Mouse (Mus musculus): ENCODE measurements around the gene Ttc23. TPM values are rescaled to one million over a fixed set of nuclear protein-coding genes. Genes with fewer than 3 reads are reported as not detected.

The Ttc23 gene
- total and polyA plus RNA-seq, 3 experiments: 0.42 to 4.8 TPM; not detected in 1

- no peak for TF ChIP-seq POLR2AphosphoS2 (IDR thresholded peaks at IDR 0.05; ENCODE audit: low read length)
- TF ChIP-seq ZKSCAN1 (IDR thresholded peaks at IDR 0.05; ENCODE audit: low read depth, low read length): no peak
- TF ChIP-seq ZMIZ1 (IDR thresholded peaks at IDR 0.05; ENCODE audit: low read depth, low read length): no peak
- no peak for TF ChIP-seq MYC (IDR thresholded peaks at IDR 0.05; ENCODE audit: low read depth, low read length)
- no peak for TF ChIP-seq SMC3 (IDR thresholded peaks at IDR 0.05; ENCODE audit: low read depth, low read length)
- TF ChIP-seq TBP (IDR thresholded peaks at IDR 0.05; ENCODE audit: low read depth, low read length): no peak
- TF ChIP-seq CHD1 (IDR thresholded peaks at IDR 0.05; ENCODE audit: low read depth, low read length): no peak
- TF ChIP-seq CHD2 (IDR thresholded peaks at IDR 0.05; ENCODE audit: low read length): no peak
- TF ChIP-seq ZNF384 (IDR thresholded peaks at IDR 0.05; ENCODE audit: low read depth, low read length): no peak
- TF ChIP-seq BHLHE40 (IDR thresholded peaks at IDR 0.05; ENCODE audit: borderline replicate concordance, low read depth, low read length): no peak
- TF ChIP-seq RCOR1 (IDR thresholded peaks at IDR 0.05; ENCODE audit: low read depth, low read length): no peak
- Histone ChIP-seq H3K27me3 (ENCODE audit: control insufficient read depth in 1 of 2, insufficient read depth in 2 of 2, low read length in 2 of 2) (no peaks in the 10 kb centered on the region), H3K36me3 (ENCODE audit: control insufficient read depth in 1 of 2, insufficient read depth in 2 of 2, low read length in 2 of 2) (no peaks in the 10 kb centered on the region), H3K4me3 (ENCODE audit: control insufficient read depth in 1 of 2, insufficient read depth in 1 of 2, low read depth in 2 of 2, low read length in 2 of 2) (no peak overlapping the region), H3K4me1 (ENCODE audit: control insufficient read depth in 1 of 2, insufficient read depth in 2 of 2, low read length in 2 of 2) (no peaks in the 10 kb centered on the region), H3K79me2 (ENCODE audit: control insufficient read depth, insufficient read depth, low read length, poor library complexity) (no peaks in the 10 kb centered on the region), H3K27ac (ENCODE audit: control insufficient read depth, low read depth, low read length) (no peak overlapping the region), H3K9ac (ENCODE audit: control insufficient read depth, low read depth, low read length, poor library complexity, severe bottlenecking) (no peak overlapping the region), H3K9me3 (replicated peaks; ENCODE audit: insufficient read depth, low read length) (no peaks in the 10 kb centered on the region)
- DNase-seq (ENCODE audit: low read depth, low spot score): no peak
These were observed 81.6 kb downstream of the Ttc23 start for GRCm38 (mm10) chr7:67728809-67729208.

- TF ChIP-seq KAT2A (conservative IDR thresholded peaks at IDR 0.05; ENCODE audit: low read depth, low read length): no peak
- no peak for TF ChIP-seq USF2 (IDR thresholded peaks at IDR 0.05; ENCODE audit: borderline replicate concordance in 1 of 2, insufficient read depth in 1 of 2, low read depth in 1 of 2, low read length in 2 of 2)
- Histone ChIP-seq H3K27me3 (ENCODE audit: control insufficient read depth in 1 of 2, insufficient read depth in 2 of 2, low read length in 2 of 2) (no peaks in the 10 kb centered on the region), H3K36me3 (ENCODE audit: control insufficient read depth in 1 of 2, insufficient read depth in 2 of 2, low read length in 2 of 2) (no peaks in the 10 kb centered on the region), H3K27ac (ENCODE audit: control insufficient read depth, low read depth, low read length) (no peak overlapping the region), H3K79me2 (ENCODE audit: control insufficient read depth, insufficient read depth, low read length, poor library complexity) (no peaks in the 10 kb centered on the region), H3K4me1 (ENCODE audit: control insufficient read depth in 1 of 2, insufficient read depth in 2 of 2, low read length in 2 of 2) (no peaks in the 10 kb centered on the region), H3K9me3 (replicated peaks; ENCODE audit: insufficient read depth, low read length) (no peaks in the 10 kb centered on the region), H3K9ac (ENCODE audit: control insufficient read depth, low read depth, low read length, poor library complexity, severe bottlenecking) (no peak overlapping the region), H3K4me3 (ENCODE audit: control insufficient read depth in 1 of 2, insufficient read depth in 1 of 2, low read depth in 2 of 2, low read length in 2 of 2) (no peak overlapping the region)
- no peak for DNase-seq (ENCODE audit: low read depth, low spot score)
These were observed 83.4 kb downstream of the Ttc23 start for GRCm38 (mm10) chr7:67730431-67731110.

GRCm38 (mm10) chr7:67732276-67732675, 85.1 kb downstream of the Ttc23 start:
- no peaks in the 10 kb centered on the region for H3K4me1 ChIP-seq (ENCODE audit: control insufficient read depth in 1 of 2, insufficient read depth in 2 of 2, low read length in 2 of 2)
- no peak overlapping the region for H3K9ac ChIP-seq (ENCODE audit: control insufficient read depth, low read depth, low read length, poor library complexity, severe bottlenecking)
- H3K27ac ChIP-seq (ENCODE audit: control insufficient read depth, low read depth, low read length): no peak overlapping the region
- no peak for DNase-seq (ENCODE audit: low read depth, low spot score)
- H3K79me2 ChIP-seq (ENCODE audit: control insufficient read depth, insufficient read depth, low read length, poor library complexity): no peaks in the 10 kb centered on the region
- TF ChIP-seq MYC (IDR thresholded peaks at IDR 0.05; ENCODE audit: low read depth, low read length): no peak
- no peak for TF ChIP-seq EP300 (IDR thresholded peaks at IDR 0.05; ENCODE audit: low read depth in 1 of 2, low read length in 2 of 2)
- no peak for TF ChIP-seq MXI1 (IDR thresholded peaks at IDR 0.05; ENCODE audit: low read depth, low read length)
- no peak for TF ChIP-seq CHD1 (IDR thresholded peaks at IDR 0.05; ENCODE audit: low read depth, low read length)
- TF ChIP-seq BHLHE40 (IDR thresholded peaks at IDR 0.05; ENCODE audit: borderline replicate concordance, low read depth, low read length): no peak
- TF ChIP-seq GABPA (IDR thresholded peaks at IDR 0.05; ENCODE audit: low read depth, low read length): no peak
- no peaks in the 10 kb centered on the region for H3K27me3 ChIP-seq (ENCODE audit: control insufficient read depth in 1 of 2, insufficient read depth in 2 of 2, low read length in 2 of 2)
- H3K36me3 ChIP-seq (ENCODE audit: control insufficient read depth in 1 of 2, insufficient read depth in 2 of 2, low read length in 2 of 2): no peaks in the 10 kb centered on the region
- no peaks in the 10 kb centered on the region for H3K9me3 ChIP-seq (replicated peaks; ENCODE audit: insufficient read depth, low read length)
- H3K4me3 ChIP-seq (ENCODE audit: control insufficient read depth in 1 of 2, insufficient read depth in 1 of 2, low read depth in 2 of 2, low read length in 2 of 2): no peak overlapping the region
